In the genomic region with DNA sequence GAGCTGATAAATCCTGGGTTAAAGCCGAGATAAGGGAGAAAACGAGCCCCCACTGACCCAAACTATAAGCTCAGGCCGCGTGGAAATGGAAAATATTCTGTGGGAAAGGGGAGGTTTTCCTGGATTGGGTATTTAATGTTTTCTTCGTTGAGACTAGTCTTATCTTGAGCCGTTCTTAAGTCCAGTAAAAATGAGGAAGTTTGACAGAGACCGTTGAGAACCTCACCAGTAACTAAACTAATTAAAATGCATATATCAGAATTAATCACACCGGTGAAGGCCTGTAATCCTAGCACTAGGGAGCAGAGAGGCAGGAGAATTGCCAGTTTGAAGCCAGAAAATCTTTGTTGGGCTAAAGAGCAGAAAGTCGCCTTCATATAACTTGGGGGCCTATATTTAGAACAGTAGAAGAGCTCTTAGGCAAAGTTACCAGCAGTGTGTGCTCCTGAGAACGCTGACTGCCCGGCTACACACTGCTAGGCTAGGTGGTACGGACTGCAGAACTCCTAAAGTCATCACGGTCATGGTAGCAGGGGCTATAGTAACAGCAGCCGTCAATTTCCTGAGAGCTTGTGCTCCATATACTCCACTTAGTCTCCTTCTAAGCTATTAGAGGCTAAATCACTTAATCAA, we compare ENCODE assay signal across 10 mouse cellular contexts.
A peak's percentile ranks its signal among the peaks of the same experiment; 100 is the strongest.
DNase-seq lines count a peak whose midpoint lies in the region; ATAC-seq and TF ChIP-seq lines count a peak whose summit lies in the region.
"Had no signal": no experiment of that assay in that cellular context is flagged by ENCODE, and none has a peak within 500 bp of the region (broad histone marks: within the 10 kb centered on the region; RNA-seq: fewer than 3 reads in every experiment).

No protein-coding gene starts in this region.

- TF ChIP-seq EP300 in lung, postnatal 0 days (IDR thresholded peaks at IDR 0.05) = no peak
- no peak for TF ChIP-seq EP300 in liver, embryonic 14.5 days (IDR thresholded peaks at IDR 0.05; ENCODE audit: low read depth)

- 53% methylated on average over 14 of the region's 14 CpGs for WGBS in forebrain, embryonic 10.5 days
- WGBS in forebrain, embryonic 16.5 days = 39% methylated on average over 14 of the region's 14 CpGs
- 35% methylated on average over 14 of the region's 14 CpGs for whole genome bisulfite sequencing in lung, postnatal 0 days
- WGBS in liver, embryonic 14.5 days (ENCODE audit: insufficient replicate concordance) = 11% methylated on average over 14 of the region's 14 CpGs

- ATAC-seq in forebrain, embryonic 16.5 days = no peak
- ATAC-seq in lung, postnatal 0 days = no peak
- peak; percentile 12; the same call in 1 of the 2 replicates for ATAC-seq in liver, embryonic 14.5 days (ENCODE audit: insufficient read depth)

- no peak overlapping the region for H3K4me2 ChIP-seq in forebrain, embryonic 16.5 days (ENCODE audit: low read length)
- H3K4me2 ChIP-seq in lung, postnatal 0 days (replicated peaks; ENCODE audit: low read depth, low read length) = peak overlapping the region; percentile 22
- peak overlapping the region; percentile 15; the same call in 1 of the 2 replicates for H3K4me2 ChIP-seq in liver, embryonic 14.5 days (ENCODE audit: low read depth)

- peak overlapping the region; percentile 81 for H3K27ac ChIP-seq in forebrain, embryonic 10.5 days
- H3K27ac ChIP-seq in forebrain, embryonic 16.5 days (ENCODE audit: low read length) = no peak overlapping the region
- H3K27ac ChIP-seq in lung, postnatal 0 days (ENCODE audit: low read length) = peak overlapping the region; percentile 6; the same call in 1 of the 2 replicates
- H3K27ac ChIP-seq in liver, embryonic 14.5 days = no peak overlapping the region
- H3K27ac ChIP-seq: macrophage had no signal

- no peaks in the 10 kb centered on the region for H3K27me3 ChIP-seq in forebrain, embryonic 10.5 days (ENCODE audit: poor library complexity, severe bottlenecking)
- H3K27me3 ChIP-seq in forebrain, embryonic 16.5 days (replicated peaks; ENCODE audit: control insufficient read depth, insufficient read depth, low read length) = no peaks in the 10 kb centered on the region
- H3K27me3 ChIP-seq in lung, postnatal 0 days (replicated peaks; ENCODE audit: insufficient read depth, low read length) = no peaks in the 10 kb centered on the region
- H3K27me3 ChIP-seq in liver, embryonic 14.5 days (ENCODE audit: control insufficient read depth, insufficient read depth, low read length) = no peaks in the 10 kb centered on the region

- peaks cover 31% of the 10 kb centered on the region for H3K36me3 ChIP-seq in forebrain, embryonic 10.5 days (replicated peaks)
- H3K36me3 ChIP-seq in forebrain, embryonic 16.5 days (ENCODE audit: control insufficient read depth, insufficient read depth) = no peaks in the 10 kb centered on the region
- H3K36me3 ChIP-seq in lung, postnatal 0 days (ENCODE audit: insufficient read depth, low read length) = no peaks in the 10 kb centered on the region
- H3K36me3 ChIP-seq in liver, embryonic 14.5 days (replicated peaks; ENCODE audit: control insufficient read depth, insufficient read depth, low read depth) = no peaks in the 10 kb centered on the region

- DNase-seq in forebrain, embryonic 10.5 days (ENCODE audit: extremely low spot score, low spot score) = no peak
- DNase-seq in lung, postnatal 0 days (ENCODE audit: low spot score) = no peak
- no peak for DNase-seq in lung, postnatal 36 days
- DNase-seq in liver, embryonic 14.5 days (ENCODE audit: low read depth in 3 of 3, low spot score in 3 of 3) = no peak
- DNase-seq in urinary bladder, postnatal 10 days (ENCODE audit: low spot score) = no peak
- no peak for DNase-seq in ovary, adult 18-20 months (ENCODE audit: low spot score)
- no peak for DNase-seq in layer of hippocampus, postnatal 36 days
- DNase-seq: cerebellum, adult 8-10 months had no signal

- H3K4me3 ChIP-seq in forebrain, embryonic 10.5 days = peak overlapping the region; percentile 29
- H3K4me3 ChIP-seq in forebrain, embryonic 16.5 days (replicated peaks; ENCODE audit: low read length) = no peak overlapping the region
- no peak overlapping the region for H3K4me3 ChIP-seq in lung, postnatal 0 days (ENCODE audit: low read depth, low read length)
- no peak overlapping the region for H3K4me3 ChIP-seq in liver, embryonic 14.5 days (ENCODE audit: insufficient read depth in 1 of 2, low read depth in 2 of 2, low read length in 2 of 2)

- no peak for TF ChIP-seq CTCF in lung, postnatal 0 days (IDR thresholded peaks at IDR 0.05)
- no peak for TF ChIP-seq CTCF in liver, embryonic 14.5 days (IDR thresholded peaks at IDR 0.05; ENCODE audit: low read depth)

- peaks cover 46% of the 10 kb centered on the region for H3K4me1 ChIP-seq in forebrain, embryonic 10.5 days
- peaks cover 5% of the 10 kb centered on the region for H3K4me1 ChIP-seq in forebrain, embryonic 16.5 days (replicated peaks; ENCODE audit: control insufficient read depth, insufficient read depth, low read length)
- peaks cover 14% of the 10 kb centered on the region; the same call in 1 of the 2 replicates for H3K4me1 ChIP-seq in lung, postnatal 0 days (ENCODE audit: insufficient read depth, low read depth, low read length)
- peaks cover 12 to 19% of the 10 kb centered on the region in 2 experiments; a peak in 3 of 4 replicates for H3K4me1 ChIP-seq in liver, embryonic 14.5 days (replicated peaks; ENCODE audit: control insufficient read depth in 2 of 2, insufficient read depth in 2 of 2, low read length in 1 of 2)

- no peak overlapping the region for H3K9ac ChIP-seq in forebrain, embryonic 16.5 days (replicated peaks; ENCODE audit: low read depth, low read length)
- no peak overlapping the region for H3K9ac ChIP-seq in lung, postnatal 0 days (replicated peaks; ENCODE audit: low read depth)
- H3K9ac ChIP-seq in liver, embryonic 14.5 days (replicated peaks) = no peak overlapping the region

- no peaks in the 10 kb centered on the region for H3K9me3 ChIP-seq in forebrain, embryonic 10.5 days
- no peaks in the 10 kb centered on the region for H3K9me3 ChIP-seq in forebrain, embryonic 16.5 days (ENCODE audit: control insufficient read depth, low read length)
- H3K9me3 ChIP-seq in lung, postnatal 0 days (ENCODE audit: low read length) = no peaks in the 10 kb centered on the region
- no peaks in the 10 kb centered on the region for H3K9me3 ChIP-seq in liver, embryonic 14.5 days (ENCODE audit: control insufficient read depth, low read length)

Comparison
In these comparisons a context has a peak if more than half of its experiments do, and no peak if none do; other contexts are left out.
1. H3K27ac ChIP-seq: peak in forebrain, embryonic 10.5 days (single experiment) and lung, postnatal 0 days (single experiment); none in forebrain, embryonic 16.5 days (single experiment) and liver, embryonic 14.5 days (single experiment).